Mouse (Mus musculus): ENCODE data around the gene Gpr107. TPM values are rescaled to one million over a fixed set of nuclear protein-coding genes. Genes with fewer than 3 reads are reported as not detected.

Gene Gpr107
- total RNA-seq, 2 experiments from 2014 or later: 39.2 to 41.7 TPM

DNA sequence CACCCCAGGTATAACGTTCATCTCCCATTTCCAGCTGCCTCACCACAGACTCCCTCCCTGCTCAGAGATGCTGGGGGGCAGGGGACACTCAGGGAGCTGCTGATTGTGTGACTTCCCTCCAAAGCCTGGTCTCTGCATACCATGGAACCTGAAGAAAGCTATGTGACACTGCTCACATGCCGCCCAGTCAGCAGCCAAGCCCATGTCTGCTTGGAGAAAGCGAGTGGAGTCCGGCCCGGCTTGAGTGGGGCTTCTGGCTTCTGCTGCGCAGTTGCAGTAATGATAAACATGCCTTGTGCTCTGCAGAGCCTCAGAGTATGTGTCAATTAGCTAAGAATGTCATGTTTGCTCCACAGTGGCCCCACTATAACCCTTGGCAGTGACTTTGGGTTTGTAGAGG lies 67.4 kb downstream of the Gpr107 start:
- DNase-seq: no peak
- intact Hi-C loops (cut with DNase I): no loop called here

DNA sequence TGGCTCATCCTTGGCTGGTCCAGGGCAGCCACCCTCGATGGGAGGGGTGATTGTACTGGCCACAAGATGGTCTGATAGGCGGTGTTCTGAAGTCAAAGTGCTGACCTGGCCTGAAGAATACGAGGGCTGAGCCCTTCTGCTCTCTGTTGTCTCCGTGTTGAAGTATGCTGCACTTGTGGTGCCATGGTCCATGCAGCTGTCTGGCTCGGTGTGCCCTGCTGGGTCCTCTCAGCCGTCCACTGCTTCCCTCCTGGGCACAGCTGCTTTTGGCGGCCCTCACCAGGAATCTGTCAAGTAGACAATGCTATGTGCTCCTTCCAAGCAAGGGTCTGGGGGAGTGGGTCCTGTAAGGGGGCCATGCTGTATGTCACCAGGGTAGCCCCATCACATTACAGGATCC lies 68.7 kb downstream of the Gpr107 start:
- DNase-seq: no peak
- intact Hi-C loops (cut with DNase I): no loop called here

DNA sequence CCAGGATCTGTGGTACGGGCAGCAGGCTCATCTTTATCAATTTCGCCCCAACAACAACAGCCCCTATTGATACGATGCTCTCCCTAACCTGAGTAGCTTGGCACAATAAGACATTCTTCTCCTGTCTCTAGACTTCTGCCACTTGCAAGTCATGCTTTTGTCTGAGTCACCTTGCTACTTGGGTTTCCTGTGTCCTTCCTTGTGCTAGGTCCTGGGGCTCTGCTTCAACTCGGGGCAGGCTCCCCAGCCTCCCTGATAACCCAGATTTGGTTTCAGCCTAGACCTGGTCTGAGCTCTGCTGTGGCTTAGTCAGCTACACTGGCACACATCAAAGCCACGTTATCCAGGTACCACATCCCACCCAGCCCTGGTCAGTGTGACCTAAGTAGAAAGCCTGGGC lies 69.5 kb downstream of the Gpr107 start:
- no peak for DNase-seq
- intact Hi-C loops (cut with DNase I): no loop called here

DNA sequence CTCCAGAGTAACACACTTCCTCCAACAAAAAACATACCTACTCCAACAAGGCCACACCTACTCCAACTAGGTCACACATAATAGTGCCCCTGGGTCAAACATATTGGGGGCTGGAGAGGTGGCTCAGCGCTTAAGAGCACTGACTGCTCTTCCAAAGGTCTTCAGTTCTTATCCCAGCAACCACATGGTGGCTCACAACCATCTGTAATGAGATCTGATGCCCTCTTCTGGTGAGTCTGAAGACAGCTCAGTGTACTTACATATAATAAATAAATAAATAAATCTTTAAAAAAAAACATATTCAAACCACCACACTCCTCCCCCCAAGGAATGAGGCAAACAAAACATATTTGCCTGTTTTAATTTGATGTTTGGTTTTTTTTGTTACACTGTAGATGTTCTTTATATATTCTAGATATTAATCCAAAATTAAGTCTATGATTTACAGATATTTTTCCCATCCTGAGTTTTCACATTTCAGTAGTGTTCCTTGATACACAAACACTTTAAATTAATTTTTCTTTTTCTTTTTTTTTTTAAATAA lies 76.7 kb downstream of the Gpr107 start:
- intact Hi-C loops (cut with DNase I): no loop called here
- no peak for DNase-seq

DNA sequence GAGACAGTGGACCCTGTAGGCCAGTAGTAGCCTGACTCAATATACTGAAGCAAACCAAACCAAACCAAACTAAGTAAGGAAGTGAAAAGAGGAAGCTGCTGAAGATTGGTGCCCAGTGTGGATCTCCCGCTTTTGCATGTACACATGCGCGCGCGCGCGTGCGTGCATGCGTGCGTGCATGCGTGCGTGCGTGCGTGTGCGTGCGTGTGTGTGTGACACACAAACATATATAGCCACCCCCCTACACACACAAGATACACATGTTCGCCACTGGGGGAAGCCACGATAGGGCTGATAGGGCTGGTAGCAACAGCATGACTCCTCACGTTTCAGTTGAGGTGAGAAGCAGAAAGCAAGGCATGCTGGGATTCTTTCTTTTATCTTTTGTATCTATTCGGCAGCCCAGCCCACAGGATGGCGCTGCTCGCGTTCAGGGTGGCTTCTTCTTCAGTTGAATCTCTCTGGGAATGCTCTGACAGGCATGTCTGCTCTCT lies 87.1 kb downstream of the Gpr107 start:
- no peak for DNase-seq
- intact Hi-C loops (cut with DNase I): no loop called here

DNA sequence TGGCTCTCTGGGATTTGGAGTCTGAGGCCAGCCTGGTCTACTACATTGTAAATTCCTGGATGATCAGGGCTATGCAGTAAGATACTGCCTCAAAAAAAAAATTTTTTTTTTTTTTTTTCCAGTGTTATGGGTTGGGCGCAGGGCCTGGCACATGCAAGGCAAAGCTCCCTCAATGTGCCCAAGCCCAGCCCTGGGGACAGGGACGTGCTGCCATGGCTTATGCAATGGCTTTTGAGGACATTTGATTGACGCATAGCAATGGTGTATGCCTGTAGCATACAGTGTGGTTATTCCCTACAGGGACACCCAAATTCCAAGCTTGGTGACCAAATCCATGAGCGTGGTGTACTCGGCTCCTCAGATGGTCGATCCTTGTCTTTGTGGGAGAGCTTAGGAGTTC lies 87.7 kb downstream of the Gpr107 start:
- intact Hi-C loops (cut with DNase I): no loop called here

DNA sequence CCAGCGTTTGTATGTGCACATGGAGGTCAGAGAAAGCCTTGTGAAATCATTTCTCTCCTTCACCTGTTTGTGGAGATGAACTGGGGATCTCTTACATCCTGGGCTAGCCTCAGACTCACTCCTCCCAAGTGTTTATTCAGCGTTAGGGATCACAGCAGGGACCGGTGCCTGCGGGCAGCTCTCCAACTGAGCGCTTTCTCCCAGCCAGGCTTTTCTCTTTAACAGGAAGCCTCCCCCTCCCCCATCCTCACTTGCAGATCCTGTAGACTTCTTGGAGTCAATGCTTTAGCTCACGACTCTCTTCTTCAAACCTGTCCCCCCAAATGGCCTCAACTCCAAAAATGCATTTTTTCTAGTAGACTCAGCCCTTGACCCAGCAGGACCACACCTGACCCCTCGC lies 89.5 kb downstream of the Gpr107 start:
- no peak for DNase-seq
- intact Hi-C loops (cut with DNase I): no loop called here

More for the DNA sequence above, 87.7 kb downstream of the Gpr107 start:
- DNase-seq: no peak

DNA sequence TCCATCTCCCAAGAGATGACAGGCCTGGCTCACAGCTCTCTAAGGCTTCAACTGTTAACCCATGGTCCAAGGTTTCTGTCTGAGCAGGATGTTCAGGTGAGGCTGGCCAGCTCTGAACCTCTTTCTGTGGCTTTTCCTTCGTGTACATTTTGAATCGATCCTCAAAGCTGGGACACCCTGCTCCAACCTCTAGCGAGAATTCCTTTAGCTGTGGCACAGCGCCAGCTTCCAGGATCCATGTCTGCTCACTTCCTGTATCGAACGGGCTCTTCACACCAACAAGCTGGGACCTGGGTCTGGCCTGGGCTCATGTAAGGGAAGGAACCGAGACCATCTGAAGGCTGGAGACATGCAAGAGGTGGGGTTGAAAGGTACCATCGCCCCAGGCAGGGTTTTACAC lies 92.1 kb downstream of the Gpr107 start:
- intact Hi-C loops (cut with DNase I): no loop called here
- DNase-seq: no peak

GRCm38 (mm10) chr2:31245051-31245450 lies 92.9 kb downstream of the Gpr107 start:
- intact Hi-C loops (cut with DNase I): no loop called here
- no peak for DNase-seq

DNA sequence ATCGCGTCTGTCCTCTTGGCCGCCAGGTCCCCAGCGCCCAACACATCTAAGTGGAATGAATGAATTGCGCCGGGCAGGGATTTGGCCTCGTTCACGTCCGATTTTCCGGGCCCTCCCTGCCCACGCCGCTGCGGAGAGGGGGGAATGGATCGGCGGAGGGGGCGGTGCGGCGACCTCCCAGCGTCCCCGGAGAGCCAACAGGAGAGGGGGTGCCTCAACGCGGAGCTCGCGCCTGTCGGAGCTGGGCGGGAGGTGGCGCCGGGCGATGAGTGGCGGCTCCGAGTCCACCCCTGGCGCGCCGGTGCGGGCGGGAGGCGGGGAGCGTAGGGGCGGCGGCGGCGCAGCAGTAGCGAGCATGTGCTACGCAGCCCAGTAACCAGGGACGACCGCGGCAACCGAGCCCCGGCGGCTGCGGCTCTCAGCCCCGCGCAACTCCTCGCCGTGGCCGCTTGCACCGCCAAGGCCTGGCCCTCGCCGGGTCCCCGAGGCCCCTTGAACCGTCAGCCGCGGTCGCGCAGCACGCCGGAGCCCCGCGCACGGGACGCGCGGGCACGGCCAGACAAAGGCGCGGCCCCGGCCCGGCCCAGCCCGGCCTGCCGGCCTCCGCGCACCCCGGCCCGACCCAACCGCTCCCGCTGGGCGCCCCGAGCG lies 93.5 kb downstream of the Gpr107 start, which contains the start of gene Ncs1:
Gene Ncs1 (plus strand): TSS at position 333 of the 651 bp plus-strand sequence.
- intact Hi-C loops (cut with DNase I): loop anchor here (2.0 kb wide), 1 partner anchor 45 kb away; no protein-coding TSS in a partner anchor
- DNase-seq: peak; percentile 78 to 81

GRCm38 (mm10) chr2:31246251-31246971 lies 94.3 kb downstream of the Gpr107 start:
- intact Hi-C loops (cut with DNase I): loop anchor here (2.0 kb wide), 1 partner anchor 44 kb away; no protein-coding TSS in a partner anchor
- DNase-seq: peak in 1 of 2 experiments; percentile 26

GRCm38 (mm10) chr2:31248856-31249255 lies 96.7 kb downstream of the Gpr107 start:
- DNase-seq: no peak
- intact Hi-C loops (cut with DNase I): no loop called here

DNA sequence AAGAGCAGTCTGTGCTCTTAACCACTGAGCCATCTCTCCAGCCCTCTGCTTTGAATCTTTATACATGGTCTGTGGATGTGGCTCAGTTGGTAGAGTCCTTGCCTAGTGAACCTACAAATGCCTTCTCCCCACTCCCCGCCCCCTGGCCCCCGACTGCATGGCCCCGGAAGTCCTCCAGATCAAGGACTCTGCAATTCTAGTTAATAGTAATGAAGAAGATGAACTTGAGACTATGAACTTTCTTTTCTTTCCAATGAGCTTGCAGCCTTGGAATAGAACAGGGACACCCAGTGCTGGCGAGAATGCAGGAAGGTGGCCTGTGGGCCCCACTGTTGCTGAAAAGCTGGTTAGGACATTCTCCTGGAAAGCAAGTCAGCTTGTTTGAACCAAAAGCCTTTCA lies 100.1 kb downstream of the Gpr107 start:
- no peak for DNase-seq
- intact Hi-C loops (cut with DNase I): no loop called here

DNA sequence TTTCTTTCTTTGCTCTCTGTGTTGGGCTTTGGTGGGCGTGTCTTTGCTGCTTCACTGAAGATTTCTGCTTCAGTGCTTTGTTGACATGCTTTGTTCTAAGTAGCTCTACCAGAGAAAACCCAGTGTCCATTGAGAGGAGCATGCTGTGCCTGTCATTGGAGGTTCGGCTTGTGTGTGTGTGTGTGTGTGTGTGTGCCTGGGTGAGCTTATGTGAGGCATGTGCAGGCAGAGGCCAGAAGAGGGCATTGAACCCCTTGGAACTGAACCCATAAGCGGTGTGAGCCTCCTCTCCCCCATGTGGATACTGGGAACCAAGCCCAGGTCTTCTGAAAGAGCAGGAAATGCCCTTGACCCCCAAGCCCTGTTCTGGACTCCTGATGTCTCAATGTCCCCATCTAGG lies 101.3 kb downstream of the Gpr107 start:
- intact Hi-C loops (cut with DNase I): no loop called here
- no peak for DNase-seq

- intact Hi-C loops (cut with DNase I): no loop called here
- no peak for DNase-seq
These were observed 102.7 kb downstream of the Gpr107 start for GRCm38 (mm10) chr2:31254806-31255205.

DNA sequence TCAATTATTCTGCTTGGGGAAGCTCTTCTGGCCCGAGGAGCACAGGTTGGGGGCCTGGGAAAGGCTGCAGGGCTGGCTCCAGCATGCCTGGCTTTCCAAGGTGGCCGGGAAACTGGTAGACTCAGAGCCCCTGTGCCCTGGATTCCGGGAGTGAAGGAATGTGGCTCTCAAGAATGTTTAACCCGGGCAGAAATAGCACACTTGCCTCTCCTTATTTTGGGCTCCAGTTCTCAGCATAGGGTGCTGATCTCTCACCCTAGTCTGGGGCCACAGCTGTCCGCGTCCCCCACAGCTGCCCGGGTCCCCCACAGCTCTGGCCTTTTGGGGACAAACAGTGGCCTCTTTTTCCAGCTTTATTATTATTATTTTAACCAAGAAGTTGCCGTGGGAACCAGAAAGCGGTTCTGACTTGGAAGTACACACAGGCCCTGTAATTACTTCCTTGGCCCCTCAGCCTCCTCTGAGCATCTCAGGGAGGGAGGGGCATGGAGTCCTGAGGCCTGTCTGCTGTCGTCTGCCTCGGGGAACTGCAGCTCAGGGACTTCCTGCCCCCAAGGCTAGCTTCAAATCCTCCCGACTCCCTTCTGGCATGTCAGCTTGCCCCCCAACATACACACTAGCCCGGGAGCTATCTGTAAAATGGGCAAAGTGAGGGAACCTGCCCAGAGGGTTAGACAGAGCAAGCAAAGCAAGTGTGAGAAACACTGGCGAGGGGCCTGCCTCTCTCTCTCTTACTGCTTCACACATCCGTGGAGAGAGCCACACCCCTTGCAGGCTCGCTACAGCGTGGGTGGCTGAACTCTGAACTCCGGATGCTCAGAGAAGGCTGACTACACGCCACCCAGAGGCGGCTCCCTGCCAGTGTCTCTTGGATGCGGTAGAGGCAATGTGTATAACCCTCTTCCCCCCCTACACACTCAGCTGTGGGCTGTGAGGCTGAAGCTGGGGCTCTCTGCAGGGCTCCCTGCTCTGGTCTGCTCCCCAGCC lies 104.1 kb downstream of the Gpr107 start:
- intact Hi-C loops (cut with DNase I): no loop called here
- DNase-seq: peak; percentile 65 to 78

DNA sequence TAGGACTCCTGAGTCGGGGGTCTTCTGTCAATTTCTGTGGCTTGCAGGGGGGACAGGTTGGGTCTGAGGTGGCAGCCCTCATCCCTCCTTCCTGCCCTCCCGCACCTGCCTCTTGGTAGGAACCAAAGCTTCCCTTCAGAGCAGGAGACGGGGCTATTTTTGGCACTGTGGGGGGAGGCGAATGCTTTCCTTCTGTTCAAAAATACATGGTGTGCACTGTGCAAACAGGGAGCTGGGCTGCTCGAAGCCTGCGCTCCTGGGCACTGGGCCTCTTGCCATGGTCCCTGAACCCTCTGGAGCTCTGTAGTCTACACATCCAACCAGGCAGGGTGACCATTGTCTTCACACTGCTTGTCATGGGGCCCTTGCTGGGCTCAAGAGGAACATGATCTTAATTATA lies 105.0 kb downstream of the Gpr107 start:
- intact Hi-C loops (cut with DNase I): no loop called here
- DNase-seq: no peak

GRCm38 (mm10) chr2:31258609-31259366 lies 106.7 kb downstream of the Gpr107 start:
- intact Hi-C loops (cut with DNase I): no loop called here
- peak; percentile 71 to 79 for DNase-seq

- intact Hi-C loops (cut with DNase I): no loop called here
- DNase-seq: no peak
These were observed 107.3 kb downstream of the Gpr107 start for GRCm38 (mm10) chr2:31259367-31259920.
